Mouse (Mus musculus) lung, embryonic 14.5 days (tissue): Measurements from ENCODE around the gene Moap1. TPM values are rescaled to one million over a fixed set of nuclear protein-coding genes. Genes with fewer than 3 reads are reported as not detected.
A peak's percentile ranks its signal among the peaks of the same experiment; 100 is the strongest.

Experiments used
- ATAC-seq: fragments of 200-750 bp; cut with Nextera tagmentation; 2 replicates; pipeline ENCODE4 v1.8.0; 2017; ENCODE audit warnings: mild to moderate bottlenecking, moderate TSS enrichment, moderate library complexity; ENCODE audit not compliant: insufficient read depth
- DNase-seq: peaks from one replicate; pipeline ENCODE4 v3.0.0-alpha.2; 2015
- H3K27ac ChIP-seq: fragments of 300-500 bp; sonication (generic); 2 replicates; pipeline ENCODE4 v1.5.1; 2014; ENCODE audit warnings: low read depth, mild to moderate bottlenecking, moderate library complexity
- H3K27me3 ChIP-seq: fragments of 300-500 bp; sonication (generic); 2 replicates; pipeline ENCODE4 v1.6.1; 2014; ENCODE audit warnings: low read length, control low read depth; ENCODE audit not compliant: insufficient read depth
- H3K36me3 ChIP-seq: fragments of 300-500 bp; sonication (generic); 2 replicates; pipeline ENCODE4 v1.6.1; 2014; ENCODE audit warnings: control low read depth; ENCODE audit not compliant: insufficient read depth
- H3K4me1 ChIP-seq: fragments of 300-500 bp; sonication (generic); 2 replicates; pipeline ENCODE4 v1.6.1; 2014; ENCODE audit warnings: antibody characterized with exemption, control low read depth; ENCODE audit not compliant: insufficient read depth
- H3K4me2 ChIP-seq: fragments of 300-500 bp; sonication (generic); 2 replicates; pipeline ENCODE4 v1.6.1; 2014; ENCODE audit warnings: mild to moderate bottlenecking
- H3K4me3 ChIP-seq: fragments of 300-500 bp; sonication (generic); 2 replicates; pipeline ENCODE4 v1.5.1; 2014; ENCODE audit warnings: low read depth, low read length
- H3K9ac ChIP-seq: fragments of 300-500 bp; sonication (generic); 2 replicates; pipeline ENCODE4 v1.6.1; 2014
- H3K9me3 ChIP-seq: fragments of 300-500 bp; sonication (generic); 2 replicates; pipeline ENCODE4 v1.6.1; 2016; ENCODE audit warnings: low read depth, low read length, control low read depth
- CTCF ChIP-seq: IDR thresholded peaks from 2 replicates; pipeline ENCODE4 v1.5.1; 2016; ENCODE audit warnings: antibody characterized with exemption, low read depth
- WGBS: fragments of 180-500 bp; shearing (Covaris S2); extraction: QIAGEN DNeasy Blood & Tissue Kit; methylation state at CpG from one replicate; pipeline ENCODE4 v1.1.7; 2014; 5-methylcytosine and 5-hydroxymethylcytosine counted together
- polyA plus RNA-seq: library from polyadenylated mRNA; unstranded; fragments of >200 nt; fragmentation: Nextera tagmentation; extraction: Ambion mirVana; gene quantifications from 2 replicates; pipeline ENCODE4 v1.2.1, GENCODE M21; 2014

Gene Moap1
- polyA plus RNA-seq, 1 experiment from 2014 or later = 24.3 TPM

GRCm38 (mm10) chr12:102757689-102758402 lies 14.4 kb upstream of the Moap1 start, which contains the start of the genes Gm28051, Gon7 and Ubr7:
Gene Gm28051 (minus strand): TSS chr12:102757765.
Gene Gon7 (minus strand): TSS chr12:102757803.
Gene Ubr7 (plus strand): TSS chr12:102757967.
- under 1% methylated on average over 73 of the region's 73 CpGs for WGBS
- DNase-seq = peak; percentile 99
- peak within 1 kb of the TSS; percentile 90 for H3K27ac ChIP-seq
- peak within 1 kb of the TSS; percentile 71 for H3K9ac ChIP-seq
- no peaks in the 10 kb centered on the region for H3K9me3 ChIP-seq
- peak within 1 kb of the TSS; percentile 83 for H3K4me3 ChIP-seq
- H3K4me1 ChIP-seq = peaks cover 7% of the 10 kb centered on the region
- H3K27me3 ChIP-seq = no peaks in the 10 kb centered on the region
- peak; percentile 96 for ATAC-seq
- peak within 1 kb of the TSS; percentile 93 for H3K4me2 ChIP-seq
- peak; percentile 58 for TF ChIP-seq CTCF
- H3K36me3 ChIP-seq = peaks cover 17% of the 10 kb centered on the region

- Histone ChIP-seq H3K27ac (peak overlapping the region; percentile 90), H3K4me3 (peak overlapping the region; percentile 83), H3K27me3 (no peaks in the 10 kb centered on the region), H3K4me1 (peaks cover 7% of the 10 kb centered on the region), H3K36me3 (0 out of 2 replicates have a peak, but pooled peaks cover 16% of the 10 kb centered on the region), H3K9me3 (no peaks in the 10 kb centered on the region), H3K9ac (peak overlapping the region; percentile 64), H3K4me2 (peak overlapping the region; percentile 93)
- 1% methylated on average over 46 of the region's 46 CpGs for WGBS
- TF ChIP-seq CTCF = no peak
- ATAC-seq = peak; percentile 85
- no peak for DNase-seq
Measured at GRCm38 (mm10) chr12:102757055-102757688, 13.7 kb upstream of the Moap1 start.

GRCm38 (mm10) chr12:102756304-102756703 lies 12.8 kb upstream of the Moap1 start:
- H3K36me3 ChIP-seq = 0 out of 2 replicates have a peak, but pooled peaks cover 11% of the 10 kb centered on the region
- peak overlapping the region; percentile 93 for H3K4me2 ChIP-seq
- ATAC-seq = no peak
- peak; percentile 48 for DNase-seq
- no peaks in the 10 kb centered on the region for H3K27me3 ChIP-seq
- peak overlapping the region; percentile 64 for H3K9ac ChIP-seq
- no peaks in the 10 kb centered on the region for H3K9me3 ChIP-seq
- no peak overlapping the region for H3K27ac ChIP-seq
- peaks cover 7% of the 10 kb centered on the region for H3K4me1 ChIP-seq
- peak; percentile 57 for TF ChIP-seq CTCF
- peak overlapping the region; percentile 83 for H3K4me3 ChIP-seq
- 64% methylated on average over 7 of the region's 7 CpGs for WGBS

- DNase-seq (no peak), ATAC-seq (no peak)
- H3K27ac ChIP-seq = no peak overlapping the region
- H3K36me3 ChIP-seq = peaks cover 14% of the 10 kb centered on the region; the same call in 1 of the 2 replicates
- H3K9ac ChIP-seq = no peak overlapping the region
- no peak for TF ChIP-seq CTCF
- no peaks in the 10 kb centered on the region; the same call in 1 of the 2 replicates for H3K4me1 ChIP-seq
- WGBS = 81% methylated on average over 3 of the region's 3 CpGs
- H3K27me3 ChIP-seq = no peaks in the 10 kb centered on the region
- no peak overlapping the region for H3K4me3 ChIP-seq
- H3K9me3 ChIP-seq = no peaks in the 10 kb centered on the region
- no peak overlapping the region for H3K4me2 ChIP-seq
Measured at GRCm38 (mm10) chr12:102748256-102748655, 4.8 kb upstream of the Moap1 start.

GRCm38 (mm10) chr12:102744839-102745238 lies 1.4 kb upstream of the Moap1 start:
- 51% methylated on average over 6 of the region's 6 CpGs for WGBS
- Histone ChIP-seq H3K27ac (no peak overlapping the region), H3K4me1 (peaks cover 7% of the 10 kb centered on the region), H3K4me3 (peak overlapping the region; percentile 84), H3K9ac (peak overlapping the region; percentile 9; the same call in 1 of the 2 replicates), H3K36me3 (peaks cover 17% of the 10 kb centered on the region; the same call in 1 of the 2 replicates), H3K9me3 (no peaks in the 10 kb centered on the region), H3K4me2 (peak overlapping the region; percentile 84), H3K27me3 (no peaks in the 10 kb centered on the region)
- no peak for TF ChIP-seq CTCF
- DNase-seq (peak; percentile 22), ATAC-seq (no peak)

GRCm38 (mm10) chr12:102743036-102743588 lies 349 bp downstream of the Moap1 start:
- ATAC-seq = peak; percentile 53
- peak overlapping the region; percentile 84 for H3K4me2 ChIP-seq

More at GRCm38 (mm10) chr12:102743036-102743588, 349 bp downstream of the Moap1 start:
- Histone ChIP-seq H3K9me3 (no peaks in the 10 kb centered on the region), H3K36me3 (peaks cover 11% of the 10 kb centered on the region; the same call in 1 of the 2 replicates), H3K9ac (peak overlapping the region; percentile 78), H3K4me1 (peaks cover 7% of the 10 kb centered on the region), H3K27ac (peak overlapping the region; percentile 87), H3K4me3 (peak overlapping the region; percentile 84), H3K27me3 (no peaks in the 10 kb centered on the region)
- no peak for DNase-seq
- under 1% methylated on average over 33 of the region's 33 CpGs for WGBS
- no peak for TF ChIP-seq CTCF
